Mouse (Mus musculus): Measurements from ENCODE around the gene Slx1b. TPM values are rescaled to one million over a fixed set of nuclear protein-coding genes. Genes with fewer than 3 reads are reported as not detected.
"Not testable (repeated sequence)": the region's sequence is repeated elsewhere in the genome, so short reads cannot be mapped to it uniquely, and the experiment has no call there.

Slx1b gene
- polyA plus RNA-seq, 1 experiment from 2014 or later: 15.3 TPM

DNA sequence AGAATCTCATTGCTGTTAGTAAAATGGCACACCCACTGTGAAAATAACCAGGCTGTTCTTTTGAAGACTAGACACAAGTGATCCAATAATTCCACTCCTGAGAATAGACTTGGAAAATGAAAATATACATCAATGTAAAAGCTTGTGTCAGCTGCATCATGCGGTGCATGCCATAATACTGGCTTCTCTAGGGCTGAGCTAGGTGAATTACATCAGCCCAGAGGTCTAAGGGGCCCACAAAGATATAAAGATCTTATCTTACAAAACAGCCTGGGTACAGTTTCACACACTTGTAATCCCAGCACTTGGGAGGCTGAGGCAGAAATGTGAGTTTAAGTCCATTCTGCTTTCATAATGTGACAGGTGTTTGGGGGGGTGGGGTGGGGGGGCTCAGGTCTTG lies 38.1 kb downstream of the Slx1b start:
- no peaks in the 10 kb centered on the region for H3K4me1 ChIP-seq (replicated peaks)
- no peak overlapping the region for H3K4me3 ChIP-seq
- 90% methylated on average over 1 of the region's 1 CpGs for WGBS
- H3K9me3 ChIP-seq: no peaks in the 10 kb centered on the region
- no peaks in the 10 kb centered on the region for H3K27me3 ChIP-seq (ENCODE audit: insufficient read depth, poor library complexity, severe bottlenecking)
- no peak overlapping the region for H3K27ac ChIP-seq
- no peak for DNase-seq (ENCODE audit: low spot score)
- H3K36me3 ChIP-seq: peaks cover 8% of the 10 kb centered on the region; the same call in 1 of the 2 replicates

DNA sequence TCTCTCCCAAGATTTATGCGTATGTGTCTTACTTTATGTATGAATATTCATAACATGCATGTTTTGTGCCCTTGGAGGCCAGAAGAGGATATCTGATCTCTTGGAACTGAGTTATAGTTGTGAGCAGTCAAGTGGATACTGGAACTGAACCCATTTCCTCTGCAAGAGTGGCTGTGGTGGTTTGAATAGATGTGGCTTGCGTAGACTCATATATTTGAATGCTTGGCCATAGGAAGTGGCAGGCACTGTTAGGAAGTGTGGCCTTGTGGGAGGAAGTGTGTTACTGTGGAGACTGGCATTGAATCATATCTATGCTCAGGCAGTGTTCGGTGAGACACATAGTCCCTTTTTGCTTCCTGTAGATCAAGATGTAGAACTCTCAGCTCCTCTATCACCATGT lies 39.9 kb downstream of the Slx1b start:
- WGBS: 90% methylated on average over 3 of the region's 3 CpGs
- no peaks in the 10 kb centered on the region for H3K9me3 ChIP-seq
- H3K36me3 ChIP-seq: no peaks in the 10 kb centered on the region
- H3K27me3 ChIP-seq (ENCODE audit: insufficient read depth, poor library complexity, severe bottlenecking): no peaks in the 10 kb centered on the region
- H3K4me3 ChIP-seq: no peak overlapping the region
- no peak overlapping the region for H3K27ac ChIP-seq
- DNase-seq (ENCODE audit: low spot score): no peak
- H3K4me1 ChIP-seq (replicated peaks): no peaks in the 10 kb centered on the region

DNA sequence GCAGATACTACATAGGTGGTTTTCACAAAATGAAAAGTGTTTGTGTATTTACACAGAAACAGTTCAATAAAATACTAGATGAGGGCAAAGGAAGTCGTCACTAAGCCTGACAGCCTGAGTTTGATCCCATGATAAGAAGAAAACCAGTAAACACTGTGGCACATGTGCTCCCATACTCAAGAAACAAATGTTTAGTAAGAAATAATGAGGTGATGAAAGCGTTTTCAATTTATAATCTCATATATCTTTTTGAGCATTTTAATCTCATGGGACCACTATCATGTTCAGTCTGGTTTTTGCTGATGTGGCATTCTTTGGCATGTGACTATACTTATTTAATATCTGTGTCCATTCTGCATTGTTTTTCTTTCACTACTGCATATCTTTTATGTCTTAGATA lies 41.6 kb downstream of the Slx1b start:
- Histone ChIP-seq H3K4me3 (no peak overlapping the region), H3K4me1 (replicated peaks) (peaks cover 11% of the 10 kb centered on the region), H3K27ac (no peak overlapping the region), H3K9me3 (no peaks in the 10 kb centered on the region), H3K36me3 (no peaks in the 10 kb centered on the region), H3K27me3 (ENCODE audit: insufficient read depth, poor library complexity, severe bottlenecking) (no peaks in the 10 kb centered on the region)
- 91% methylated on average over 2 of the region's 2 CpGs for WGBS
- DNase-seq (ENCODE audit: low spot score): no peak

DNA sequence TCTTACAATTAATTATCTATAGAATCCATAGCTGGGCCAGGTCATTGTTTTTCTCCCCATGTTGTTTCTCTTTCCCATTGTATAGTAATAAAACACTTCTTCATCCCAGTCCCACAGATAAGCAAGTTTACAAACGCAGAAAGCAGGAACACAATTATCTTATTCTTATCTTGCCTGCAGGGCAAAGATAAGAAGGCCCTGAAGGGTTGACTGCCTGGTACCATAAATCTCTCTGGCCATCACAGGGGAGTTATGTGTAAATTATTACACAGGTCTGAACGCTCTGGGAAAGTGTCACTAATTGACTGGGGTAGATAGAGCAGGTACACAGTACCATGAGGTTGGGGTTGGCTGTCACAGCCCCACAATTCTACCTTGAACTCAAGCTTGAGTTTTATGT lies 44.7 kb downstream of the Slx1b start:
- no peak for DNase-seq (ENCODE audit: low spot score)
- Histone ChIP-seq H3K4me3 (no peak overlapping the region), H3K27me3 (ENCODE audit: insufficient read depth, poor library complexity, severe bottlenecking) (no peaks in the 10 kb centered on the region), H3K9me3 (no peaks in the 10 kb centered on the region), H3K4me1 (replicated peaks) (peaks cover 11% of the 10 kb centered on the region), H3K36me3 (no peaks in the 10 kb centered on the region), H3K27ac (no peak overlapping the region)
- WGBS: 88% methylated on average over 2 of the region's 2 CpGs

DNA sequence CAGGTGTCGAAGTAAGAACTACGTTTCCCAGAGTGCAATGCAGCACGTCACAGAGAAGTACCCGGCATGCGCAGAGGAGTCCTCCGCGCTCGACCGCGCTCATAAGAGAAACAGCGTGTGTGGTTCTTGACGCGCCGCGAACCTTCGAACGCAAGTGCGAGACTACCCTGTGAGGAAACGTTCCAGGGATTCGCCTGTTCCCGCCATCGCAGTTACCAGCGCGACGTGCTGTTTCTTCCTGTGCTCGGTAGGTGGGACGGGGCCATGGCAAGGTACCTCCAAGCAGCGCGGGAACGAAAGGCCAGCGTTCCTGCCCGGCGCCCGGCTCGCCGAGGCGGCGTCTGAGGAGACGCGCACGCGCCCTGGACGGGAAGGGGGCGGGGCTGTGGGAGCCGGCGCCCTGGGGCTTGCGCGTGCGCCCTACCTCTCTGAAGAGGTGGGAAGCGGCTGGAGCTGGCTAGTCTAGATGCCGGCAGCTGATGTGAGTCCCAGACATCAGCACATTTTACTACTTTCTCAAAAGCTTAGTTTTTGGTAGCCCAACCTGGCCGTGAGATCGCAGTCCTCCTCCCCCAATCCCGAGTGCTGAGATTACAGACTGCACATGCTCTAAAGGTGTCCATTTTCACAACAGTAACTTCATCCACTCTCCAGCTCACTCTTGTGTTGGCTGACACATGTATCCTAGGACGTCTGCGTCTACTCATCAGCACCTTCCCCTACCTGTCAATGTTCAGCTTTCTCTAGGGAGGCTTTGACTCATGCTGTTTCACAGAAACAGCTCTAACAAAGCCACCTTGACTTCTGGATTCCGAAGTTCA lies 46.1 kb downstream of the Slx1b start, which contains the start of gene Sgf29:
Sgf29 (plus strand) TSS at position 79 of the 821 bp plus-strand sequence.
- Histone ChIP-seq H3K4me3 (peak within 1 kb of the TSS; percentile 75), H3K36me3 (no peaks in the 10 kb centered on the region), H3K27ac (peak within 1 kb of the TSS; percentile 94), H3K9me3 (no peaks in the 10 kb centered on the region), H3K27me3 (ENCODE audit: insufficient read depth, poor library complexity, severe bottlenecking) (no peaks in the 10 kb centered on the region), H3K4me1 (replicated peaks) (peaks cover 11% of the 10 kb centered on the region)
- 1% methylated on average over 57 of the region's 57 CpGs for WGBS
- peak; percentile 92 for DNase-seq (ENCODE audit: low spot score)

DNA sequence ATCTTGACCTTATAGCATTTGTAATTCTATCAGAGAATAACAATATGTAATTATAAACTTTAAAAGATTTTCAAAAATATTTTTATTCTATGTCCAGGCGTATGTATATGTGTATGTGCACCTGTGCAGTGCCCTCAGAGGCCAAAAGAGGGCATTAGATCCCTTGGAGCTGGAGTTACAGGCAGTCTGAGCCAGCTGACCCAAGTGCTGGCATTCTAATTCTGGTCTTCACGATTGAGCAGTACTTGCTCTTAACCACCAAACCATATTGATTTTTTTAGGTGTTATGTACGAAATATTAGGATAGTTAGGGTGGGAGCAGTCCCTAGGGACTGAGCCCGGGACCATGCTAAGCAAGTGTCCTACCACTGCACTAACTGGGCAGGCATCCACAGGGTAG lies 47.1 kb downstream of the Slx1b start:
- DNase-seq (ENCODE audit: low spot score): no peak
- Histone ChIP-seq H3K36me3 (no peaks in the 10 kb centered on the region), H3K27ac (no peak overlapping the region), H3K27me3 (ENCODE audit: insufficient read depth, poor library complexity, severe bottlenecking) (no peaks in the 10 kb centered on the region), H3K4me3 (peak overlapping the region; percentile 75), H3K9me3 (no peaks in the 10 kb centered on the region), H3K4me1 (replicated peaks) (peaks cover 11% of the 10 kb centered on the region)
- 81% methylated on average over 4 of the region's 4 CpGs for WGBS

DNA sequence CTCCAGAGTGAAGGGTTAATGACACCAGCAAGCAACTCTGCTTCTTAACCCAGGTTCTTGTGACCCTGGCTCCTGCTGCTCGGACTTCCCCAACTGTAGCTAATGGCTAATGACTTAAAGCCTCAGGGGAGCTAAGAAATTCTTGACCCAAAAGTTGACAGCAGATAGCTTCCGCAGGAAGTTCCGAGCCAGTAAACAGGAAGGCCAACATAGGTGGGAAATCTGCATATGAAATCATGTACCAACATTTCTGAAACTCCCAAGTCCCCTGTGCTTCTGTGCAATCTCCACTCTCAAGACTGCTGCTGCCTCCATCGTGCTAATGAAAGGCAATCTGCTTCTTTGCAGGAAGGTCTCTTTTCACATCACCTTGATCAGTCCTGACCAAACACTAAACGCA lies 49.9 kb downstream of the Slx1b start:
- H3K4me1 ChIP-seq (replicated peaks): peaks cover 11% of the 10 kb centered on the region
- no peak for DNase-seq (ENCODE audit: low spot score)
- no peak overlapping the region for H3K27ac ChIP-seq
- no peak overlapping the region for H3K4me3 ChIP-seq
- H3K27me3 ChIP-seq (ENCODE audit: insufficient read depth, poor library complexity, severe bottlenecking): no peaks in the 10 kb centered on the region
- no peaks in the 10 kb centered on the region for H3K9me3 ChIP-seq
- no peaks in the 10 kb centered on the region for H3K36me3 ChIP-seq
- WGBS: 63% methylated on average over 5 of the region's 5 CpGs

DNA sequence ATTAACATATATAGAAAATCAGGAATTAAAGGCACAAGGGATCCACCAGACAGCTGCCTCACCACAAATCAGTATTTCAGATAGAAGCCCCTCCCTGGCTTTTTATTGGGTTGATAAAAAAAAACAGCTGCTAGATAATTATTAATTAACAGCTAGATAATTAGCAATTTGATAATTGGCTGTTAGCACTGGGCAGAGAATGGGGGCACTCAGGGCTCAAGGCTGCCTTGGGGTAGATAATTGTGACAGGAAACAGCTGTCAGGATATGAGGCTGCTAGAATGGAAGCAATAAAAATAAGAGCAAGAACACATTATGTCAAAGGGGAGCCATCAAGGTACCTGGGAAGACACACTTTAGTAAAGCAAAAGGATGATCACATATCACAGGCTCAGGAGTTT lies 50.7 kb downstream of the Slx1b start:
- Histone ChIP-seq H3K27ac (no peak overlapping the region), H3K4me1 (replicated peaks) (peaks cover 5% of the 10 kb centered on the region), H3K9me3 (no peaks in the 10 kb centered on the region), H3K4me3 (no peak overlapping the region), H3K36me3 (no peaks in the 10 kb centered on the region), H3K27me3 (ENCODE audit: insufficient read depth, poor library complexity, severe bottlenecking) (no peaks in the 10 kb centered on the region)
- no peak for DNase-seq (ENCODE audit: low spot score)

DNA sequence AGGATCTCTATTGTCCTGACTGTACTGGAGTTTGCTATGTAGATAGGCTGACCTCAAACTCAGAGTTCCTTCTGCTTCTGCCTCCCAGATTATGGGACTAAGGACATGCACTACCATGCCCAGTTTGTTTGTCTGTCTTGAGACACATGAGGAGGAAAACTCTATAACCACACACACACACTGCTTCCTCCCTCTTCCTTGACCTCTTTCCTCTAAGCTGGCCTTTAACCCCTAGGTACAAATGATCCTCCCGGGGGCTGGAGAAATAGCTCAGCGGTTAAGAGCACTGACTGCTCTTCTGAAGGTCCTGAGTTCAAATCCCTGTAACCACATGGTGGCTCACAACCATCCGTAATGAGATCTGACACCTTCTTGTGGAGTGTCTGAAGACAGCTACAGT lies 51.2 kb downstream of the Slx1b start:
- H3K27me3 ChIP-seq (ENCODE audit: insufficient read depth, poor library complexity, severe bottlenecking): no peaks in the 10 kb centered on the region
- H3K9me3 ChIP-seq: no peaks in the 10 kb centered on the region
- DNase-seq (ENCODE audit: low spot score): no peak
- WGBS: 72% methylated on average over 3 of the region's 3 CpGs
- peaks cover 2% of the 10 kb centered on the region; the same call in 1 of the 2 replicates for H3K4me1 ChIP-seq (replicated peaks)
- H3K36me3 ChIP-seq: no peaks in the 10 kb centered on the region
- H3K4me3 ChIP-seq: no peak overlapping the region
- H3K27ac ChIP-seq: no peak overlapping the region

DNA sequence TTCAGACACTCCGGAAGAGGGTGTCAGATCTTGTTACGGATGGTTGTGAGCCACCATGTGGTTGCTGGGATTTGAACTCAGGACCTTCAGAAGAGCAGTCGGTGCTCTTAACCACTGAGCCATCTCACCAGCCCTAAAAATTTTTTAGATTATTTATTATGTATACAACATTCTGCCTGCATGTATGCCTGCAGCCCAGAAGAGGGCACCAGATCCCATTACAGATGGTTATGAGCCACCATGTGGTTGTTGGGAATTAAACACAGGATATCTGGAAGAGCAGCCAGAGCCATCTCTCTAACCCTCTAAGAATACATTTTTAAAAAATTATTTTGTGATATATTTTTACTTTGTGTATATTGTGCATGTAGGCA lies 52.4 kb downstream of the Slx1b start:
- not testable (repeated sequence) for H3K4me3 ChIP-seq; H3K36me3 ChIP-seq; H3K4me1 ChIP-seq (replicated peaks); H3K9me3 ChIP-seq; H3K27me3 ChIP-seq (ENCODE audit: insufficient read depth, poor library complexity, severe bottlenecking); H3K27ac ChIP-seq
- 80% methylated on average over 3 of the region's 3 CpGs for WGBS
- DNase-seq (ENCODE audit: low spot score): peak; percentile 14

DNA sequence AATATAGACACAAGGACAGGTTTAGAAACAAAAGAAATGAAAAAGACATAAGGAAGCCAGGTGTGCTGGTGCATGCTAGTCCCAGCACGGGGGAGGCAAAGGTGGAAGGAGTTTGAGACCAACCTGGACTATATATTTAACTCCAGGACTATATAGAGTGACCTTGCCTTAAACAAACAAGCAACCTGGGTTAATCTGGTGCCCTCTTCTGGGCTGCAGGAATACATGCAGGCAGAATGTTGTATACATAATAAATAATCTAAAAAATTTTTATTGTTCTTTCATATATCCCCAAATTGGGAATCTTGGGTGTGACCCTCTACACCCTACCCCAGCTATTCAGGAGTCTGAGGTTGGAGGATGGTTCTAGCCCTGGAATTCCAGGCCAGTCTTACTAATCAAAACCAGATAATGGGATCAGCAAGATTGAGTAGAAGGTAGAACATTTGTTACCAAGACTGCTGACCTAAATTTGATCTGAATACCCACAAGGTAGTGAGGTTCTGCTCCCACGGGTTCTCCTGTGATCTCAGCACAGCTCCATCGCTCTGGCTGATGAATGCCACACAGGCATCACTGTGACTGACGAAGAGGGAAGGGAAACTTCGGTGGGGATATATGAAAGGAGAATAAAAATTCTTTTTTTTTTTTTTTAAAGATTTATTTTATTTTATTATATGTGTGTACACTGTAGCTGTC lies 52.9 kb downstream of the Slx1b start:
- no peak for DNase-seq (ENCODE audit: low spot score)
- H3K9me3 ChIP-seq: no peaks in the 10 kb centered on the region
- H3K27ac ChIP-seq: no peak overlapping the region
- no peaks in the 10 kb centered on the region for H3K36me3 ChIP-seq
- 77% methylated on average over 5 of the region's 5 CpGs for WGBS
- no peaks in the 10 kb centered on the region for H3K27me3 ChIP-seq (ENCODE audit: insufficient read depth, poor library complexity, severe bottlenecking)
- no peaks in the 10 kb centered on the region for H3K4me1 ChIP-seq (replicated peaks)
- H3K4me3 ChIP-seq: no peak overlapping the region

Measured in hindbrain, embryonic 10.5 days (tissue).